Mouse (Mus musculus) heart, postnatal 0 days (tissue): ENCODE results near the gene Fen1. TPM values are rescaled to one million over a fixed set of nuclear protein-coding genes. Genes with fewer than 3 reads are reported as not detected.

Source experiments
- ATAC-seq: fragments of 200-750 bp; cut with Nextera tagmentation; 2 replicates; pipeline ENCODE4 v1.8.0; 2017; ENCODE audit warnings: low read depth, moderate number of reproducible peaks, moderate library complexity; ENCODE audit not compliant: insufficient read depth
- DNase-seq: peaks from one replicate; pipeline ENCODE4 v3.0.0-alpha.2; 2016; ENCODE audit warnings: low spot score
- H3K27ac ChIP-seq: fragments of 300-500 bp; sonication (generic); 2 replicates; pipeline ENCODE4 v1.5.1; 2014; ENCODE audit warnings: low read depth, mild to moderate bottlenecking
- H3K27me3 ChIP-seq: fragments of 300-500 bp; sonication (generic); 2 replicates; pipeline ENCODE4 v1.6.1; 2014; ENCODE audit warnings: low read length, mixed read lengths; ENCODE audit not compliant: control insufficient read depth, insufficient read depth
- H3K36me3 ChIP-seq: fragments of 300-500 bp; sonication (generic); replicated peaks from 2 replicates; pipeline ENCODE4 v1.6.1; 2014; ENCODE audit warnings: low read length, mixed read lengths; ENCODE audit not compliant: control insufficient read depth, insufficient read depth
- H3K4me1 ChIP-seq: fragments of 300-500 bp; sonication (generic); 2 replicates; pipeline ENCODE4 v1.6.1; 2014; ENCODE audit warnings: antibody characterized with exemption; ENCODE audit not compliant: control insufficient read depth, insufficient read depth
- H3K4me2 ChIP-seq: fragments of 300-500 bp; sonication (generic); 2 replicates; pipeline ENCODE4 v1.6.1; 2014; ENCODE audit warnings: low read depth, mild to moderate bottlenecking, low read length, moderate library complexity
- H3K4me3 ChIP-seq: fragments of 300-500 bp; sonication (generic); 2 replicates; pipeline ENCODE4 v1.5.1; 2014; ENCODE audit warnings: low read depth, low read length
- H3K9ac ChIP-seq: fragments of 300-500 bp; sonication (generic); replicated peaks from 2 replicates; pipeline ENCODE4 v1.6.1; 2014; ENCODE audit warnings: low read depth, low read length, mixed read lengths
- H3K9me3 ChIP-seq: fragments of 300-500 bp; sonication (generic); replicated peaks from 2 replicates; pipeline ENCODE4 v1.6.1; 2016; ENCODE audit warnings: low read length; ENCODE audit not compliant: control insufficient read depth
- CTCF ChIP-seq: IDR thresholded peaks from 2 replicates; pipeline ENCODE4 v1.5.1; 2016; ENCODE audit warnings: antibody characterized with exemption, control low read depth, low read depth
- EP300 ChIP-seq: IDR thresholded peaks from 2 replicates; pipeline ENCODE4 v1.6.1; 2016; ENCODE audit warnings: antibody characterized with exemption, low read depth
- WGBS: fragments of 180-500 bp; shearing (Covaris S2); extraction: QIAGEN DNeasy Blood & Tissue Kit; methylation state at CpG from one replicate; pipeline ENCODE4 v1.1.7; 2014; 5-methylcytosine and 5-hydroxymethylcytosine counted together
- polyA plus RNA-seq: library from polyadenylated mRNA; unstranded; fragments of >200 nt; fragmentation: Nextera tagmentation; extraction: Ambion mirVana; gene quantifications from 2 replicates; pipeline ENCODE4 v1.2.1, GENCODE M21; 2015
- total RNA-seq: library from RNA; depleted of rRNA; stranded (reverse); fragments of >200 nt; gene quantifications from 2 replicates; pipeline ENCODE4 v1.2.3, GENCODE M21; 2014; ENCODE audit warnings: low replicate concordance

Fen1 gene
- total and polyA plus RNA-seq, 2 experiments from 2014 or later, result 19.1 to 34.9 TPM

- no peaks in the 10 kb centered on the region for H3K27me3 ChIP-seq
- no peaks in the 10 kb centered on the region for H3K4me1 ChIP-seq
- H3K9me3 ChIP-seq, result no peaks in the 10 kb centered on the region
- no peak overlapping the region for H3K4me2 ChIP-seq
- H3K9ac ChIP-seq, result no peak overlapping the region
- peaks cover 78% of the 10 kb centered on the region for H3K36me3 ChIP-seq
- WGBS, result 54% methylated on average over 7 of the region's 7 CpGs
- DNase-seq, result no peak
- no peak overlapping the region for H3K4me3 ChIP-seq
- TF ChIP-seq EP300 (no peak), CTCF (no peak)
- H3K27ac ChIP-seq, result no peak overlapping the region
- no peak for ATAC-seq
These were observed 12.6 kb downstream of the Fen1 start for GRCm38 (mm10) chr19:10191326-10191725.

GRCm38 (mm10) chr19:10190796-10191195, 13.2 kb downstream of the Fen1 start:
- H3K4me1 ChIP-seq, result no peaks in the 10 kb centered on the region
- H3K9ac ChIP-seq, result no peak overlapping the region
- H3K9me3 ChIP-seq, result no peaks in the 10 kb centered on the region
- ATAC-seq, result 0 out of 2 replicates have a peak, but pooled peaks have one; percentile 53
- peak; percentile 62 for DNase-seq
- no peak overlapping the region for H3K4me2 ChIP-seq
- peaks cover 83% of the 10 kb centered on the region for H3K36me3 ChIP-seq
- 42% methylated on average over 2 of the region's 2 CpGs for WGBS
- H3K27ac ChIP-seq, result no peak overlapping the region
- H3K27me3 ChIP-seq, result no peaks in the 10 kb centered on the region
- TF ChIP-seq EP300 (no peak), CTCF (peak; percentile 73)
- H3K4me3 ChIP-seq, result no peak overlapping the region

GRCm38 (mm10) chr19:10189940-10190339, 14.0 kb downstream of the Fen1 start:
- TF ChIP-seq EP300 (no peak), CTCF (no peak)
- Histone ChIP-seq H3K4me2 (no peak overlapping the region), H3K27me3 (no peaks in the 10 kb centered on the region), H3K9me3 (no peaks in the 10 kb centered on the region), H3K36me3 (peaks cover 81% of the 10 kb centered on the region), H3K4me1 (no peaks in the 10 kb centered on the region), H3K9ac (no peak overlapping the region), H3K4me3 (no peak overlapping the region), H3K27ac (no peak overlapping the region)
- WGBS, result 96% methylated on average over 8 of the region's 8 CpGs
- no peak for DNase-seq
- ATAC-seq, result no peak

DNA sequence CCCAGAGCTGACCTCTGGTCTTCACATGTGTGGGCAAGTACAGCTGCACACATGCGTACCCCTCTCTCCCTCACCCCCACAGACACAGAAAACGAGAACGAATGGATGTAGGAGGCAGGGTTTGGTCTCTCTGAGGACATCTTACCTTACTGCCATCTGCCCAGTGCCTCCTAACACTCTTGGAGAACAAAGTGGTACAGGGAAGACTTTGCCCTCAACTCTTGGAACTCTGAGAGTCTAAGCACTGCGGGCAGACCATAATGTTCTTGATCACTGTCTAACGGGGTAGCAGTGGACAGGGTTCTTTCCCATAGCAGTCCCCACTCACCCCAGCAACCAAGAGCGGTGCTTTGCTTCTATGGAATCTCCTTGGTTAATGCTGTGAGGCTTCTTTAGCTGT, 14.9 kb downstream of the Fen1 start:
- Histone ChIP-seq H3K27ac (no peak overlapping the region), H3K36me3 (peaks cover 71% of the 10 kb centered on the region), H3K4me1 (0 out of 2 replicates have a peak, but pooled peaks cover 3% of the 10 kb centered on the region), H3K4me2 (no peak overlapping the region), H3K9ac (no peak overlapping the region), H3K4me3 (no peak overlapping the region), H3K27me3 (no peaks in the 10 kb centered on the region), H3K9me3 (no peaks in the 10 kb centered on the region)
- TF ChIP-seq CTCF (no peak), EP300 (no peak)
- DNase-seq, result no peak
- ATAC-seq, result no peak
- WGBS, result 95% methylated on average over 6 of the region's 6 CpGs

- H3K4me3 ChIP-seq, result no peak overlapping the region
- peaks cover 65% of the 10 kb centered on the region for H3K36me3 ChIP-seq
- no peak overlapping the region for H3K9ac ChIP-seq
- no peak overlapping the region for H3K27ac ChIP-seq
- H3K9me3 ChIP-seq, result no peaks in the 10 kb centered on the region
- DNase-seq (no peak), ATAC-seq (no peak)
- WGBS, result 89% methylated on average over 10 of the region's 10 CpGs
- 0 out of 2 replicates have a peak, but pooled peaks cover 8% of the 10 kb centered on the region for H3K4me1 ChIP-seq
- H3K27me3 ChIP-seq, result no peaks in the 10 kb centered on the region
- TF ChIP-seq EP300 (no peak), CTCF (no peak)
- H3K4me2 ChIP-seq, result no peak overlapping the region
These were observed 15.6 kb downstream of the Fen1 start for GRCm38 (mm10) chr19:10188281-10188811.

DNA sequence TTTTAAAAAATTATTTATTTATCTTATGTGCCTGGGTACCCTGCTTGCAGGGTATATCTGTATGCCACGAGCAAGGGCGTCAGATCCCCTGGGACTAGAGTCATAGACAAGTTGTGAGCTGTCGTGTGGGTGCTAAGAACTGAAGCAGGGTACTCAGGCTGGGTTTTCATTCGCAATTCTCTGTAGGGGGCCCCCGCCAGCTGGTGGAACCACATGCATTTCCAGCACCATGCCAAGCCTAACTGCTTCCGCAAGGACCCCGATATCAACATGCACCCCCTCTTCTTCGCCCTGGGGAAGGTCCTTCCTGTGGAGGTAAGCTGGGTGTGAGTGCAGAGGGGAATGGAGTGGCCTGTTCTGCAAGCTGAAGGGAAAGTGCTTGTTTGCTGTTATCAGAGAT, 17.4 kb downstream of the Fen1 start:
- TF ChIP-seq CTCF, result no peak
- TF ChIP-seq EP300, result no peak
- peaks cover 48% of the 10 kb centered on the region for H3K36me3 ChIP-seq
- H3K27ac ChIP-seq, result no peak overlapping the region
- H3K9me3 ChIP-seq, result no peaks in the 10 kb centered on the region
- H3K27me3 ChIP-seq, result no peaks in the 10 kb centered on the region
- 0 out of 2 replicates have a peak, but pooled peaks cover 10% of the 10 kb centered on the region for H3K4me1 ChIP-seq
- no peak overlapping the region for H3K4me2 ChIP-seq
- no peak overlapping the region for H3K9ac ChIP-seq
- ATAC-seq (no peak), DNase-seq (no peak)
- 91% methylated on average over 8 of the region's 8 CpGs for WGBS
- H3K4me3 ChIP-seq, result no peak overlapping the region
